Mouse (Mus musculus) kidney, postnatal 0 days (tissue): ENCODE measurements at regions not wholly inside any gene's neighbourhood (a gene's known extent, or its start where the extent isn't known, plus 50 kb on each side); places are given as distances from the start of the nearest gene placed in this dataset.

Experiments used
- ATAC-seq: fragments of 200-750 bp; cut with Nextera tagmentation; replicated peaks from 2 replicates; pipeline ENCODE4 v1.8.0; 2017; ENCODE audit warnings: low read depth, moderate number of reproducible peaks, moderate TSS enrichment, moderate library complexity; ENCODE audit not compliant: low FRiP score
- DNase-seq: peaks from one replicate; pipeline ENCODE4 v3.0.0-alpha.2; 2016; ENCODE audit warnings: low spot score
- H3K27ac ChIP-seq: fragments of 300-500 bp; sonication (generic); 2 replicates; pipeline ENCODE4 v1.5.1; 2014; ENCODE audit warnings: mild to moderate bottlenecking
- H3K27me3 ChIP-seq: fragments of 300-500 bp; sonication (generic); 2 replicates; pipeline ENCODE4 v1.6.1; 2014; ENCODE audit warnings: low read length, mixed read lengths; ENCODE audit not compliant: insufficient read depth
- H3K36me3 ChIP-seq: fragments of 300-500 bp; sonication (generic); 2 replicates; pipeline ENCODE4 v1.6.1; 2014; ENCODE audit warnings: low read length, mixed read lengths; ENCODE audit not compliant: insufficient read depth
- H3K4me1 ChIP-seq: fragments of 300-500 bp; sonication (generic); replicated peaks from 2 replicates; pipeline ENCODE4 v1.6.1; 2014; ENCODE audit warnings: antibody characterized with exemption, low read length, mixed read lengths; ENCODE audit not compliant: insufficient read depth
- H3K4me2 ChIP-seq: fragments of 300-500 bp; sonication (generic); 2 replicates; pipeline ENCODE4 v1.6.1; 2014; ENCODE audit warnings: mild to moderate bottlenecking, low read length, moderate library complexity, mixed read lengths
- H3K4me3 ChIP-seq: fragments of 300-500 bp; sonication (generic); replicated peaks from 2 replicates; pipeline ENCODE4 v1.5.1; 2014; ENCODE audit warnings: low read depth, low read length
- H3K9ac ChIP-seq: fragments of 300-500 bp; sonication (generic); 2 replicates; pipeline ENCODE4 v1.6.1; 2014; ENCODE audit warnings: low read depth, low read length
- H3K9me3 ChIP-seq: fragments of 300-500 bp; sonication (generic); replicated peaks from 2 replicates; pipeline ENCODE4 v1.6.1; 2016; ENCODE audit warnings: low read length, inconsistent platforms, mixed read lengths
- CTCF ChIP-seq: IDR thresholded peaks from 2 replicates; pipeline ENCODE4 v1.5.1; 2016; ENCODE audit warnings: antibody characterized with exemption, low read depth, mild to moderate bottlenecking, moderate library complexity
- WGBS: fragments of 180-500 bp; shearing (Covaris S2); extraction: QIAGEN DNeasy Blood & Tissue Kit; methylation state at CpG from one replicate; pipeline ENCODE4 v1.1.7; 2014; 5-methylcytosine and 5-hydroxymethylcytosine counted together

- 92% methylated on average over 11 of the region's 11 CpGs for WGBS
Measured at GRCm38 (mm10) chr16:10098511-10098910, 71.5 kb upstream of the Rpl39l start.

GRCm38 (mm10) chr16:10088461-10089353 lies 81.3 kb upstream of the Rpl39l start:
- no peaks in the 10 kb centered on the region for H3K4me1 ChIP-seq
- H3K4me3 ChIP-seq = no peak overlapping the region
- no peaks in the 10 kb centered on the region for H3K9me3 ChIP-seq
- 57% methylated on average over 18 of the region's 18 CpGs for WGBS
- ATAC-seq (no peak), DNase-seq (peak; percentile 54)
- H3K27me3 ChIP-seq = no peaks in the 10 kb centered on the region
- H3K36me3 ChIP-seq = no peaks in the 10 kb centered on the region
- H3K9ac ChIP-seq = no peak overlapping the region
- no peak overlapping the region for H3K4me2 ChIP-seq
- peak; percentile 74 for TF ChIP-seq CTCF
- H3K27ac ChIP-seq = no peak overlapping the region

More at GRCm38 (mm10) chr16:10098511-10098910, 71.5 kb upstream of the Rpl39l start:
- Histone ChIP-seq H3K9ac (no peak overlapping the region), H3K27ac (no peak overlapping the region), H3K4me1 (no peaks in the 10 kb centered on the region), H3K4me2 (no peak overlapping the region), H3K27me3 (no peaks in the 10 kb centered on the region), H3K36me3 (no peaks in the 10 kb centered on the region), H3K4me3 (no peak overlapping the region), H3K9me3 (no peaks in the 10 kb centered on the region)
- DNase-seq (no peak), ATAC-seq (no peak)
- TF ChIP-seq CTCF = no peak

- 35% methylated on average over 1 of the region's 1 CpGs for WGBS
- H3K27me3 ChIP-seq = no peaks in the 10 kb centered on the region
- no peak overlapping the region for H3K4me2 ChIP-seq
- ATAC-seq = no peak
- H3K27ac ChIP-seq = no peak overlapping the region
- H3K4me1 ChIP-seq = no peaks in the 10 kb centered on the region
- H3K9me3 ChIP-seq = no peaks in the 10 kb centered on the region
- no peak for DNase-seq
- TF ChIP-seq CTCF = no peak
- H3K4me3 ChIP-seq = no peak overlapping the region
- H3K9ac ChIP-seq = no peak overlapping the region
- no peaks in the 10 kb centered on the region for H3K36me3 ChIP-seq
Measured at GRCm38 (mm10) chr16:10086341-10086740, 83.7 kb upstream of the Rpl39l start.

- Histone ChIP-seq H3K36me3 (no peaks in the 10 kb centered on the region), H3K9ac (no peak overlapping the region), H3K4me3 (no peak overlapping the region), H3K4me2 (no peak overlapping the region), H3K9me3 (no peaks in the 10 kb centered on the region), H3K27me3 (no peaks in the 10 kb centered on the region), H3K4me1 (no peaks in the 10 kb centered on the region), H3K27ac (no peak overlapping the region)
- TF ChIP-seq CTCF = no peak
- WGBS = 41% methylated on average over 5 of the region's 5 CpGs
- ATAC-seq (no peak), DNase-seq (no peak)
Measured at GRCm38 (mm10) chr16:10085429-10085828, 84.6 kb upstream of the Rpl39l start.

GRCm38 (mm10) chr16:10081751-10082150 lies 86.4 kb upstream of the Grin2a start:
- no peak for ATAC-seq
- WGBS = 21% methylated on average over 2 of the region's 2 CpGs
- no peaks in the 10 kb centered on the region for H3K36me3 ChIP-seq
- H3K9ac ChIP-seq = no peak overlapping the region
- no peak for TF ChIP-seq CTCF
- no peaks in the 10 kb centered on the region for H3K27me3 ChIP-seq
- H3K4me2 ChIP-seq = no peak overlapping the region
- DNase-seq = peak; percentile 6
- H3K4me1 ChIP-seq = no peaks in the 10 kb centered on the region
- H3K4me3 ChIP-seq = no peak overlapping the region
- no peak overlapping the region for H3K27ac ChIP-seq
- H3K9me3 ChIP-seq = no peaks in the 10 kb centered on the region

- H3K9ac ChIP-seq = no peak overlapping the region
- TF ChIP-seq CTCF = no peak
- no peak overlapping the region for H3K27ac ChIP-seq
- DNase-seq (no peak), ATAC-seq (no peak)
- H3K36me3 ChIP-seq = no peaks in the 10 kb centered on the region
- 88% methylated on average over 7 of the region's 7 CpGs for WGBS
- H3K4me2 ChIP-seq = no peak overlapping the region
- no peak overlapping the region for H3K4me3 ChIP-seq
- no peaks in the 10 kb centered on the region for H3K27me3 ChIP-seq
- H3K4me1 ChIP-seq = no peaks in the 10 kb centered on the region
- no peaks in the 10 kb centered on the region for H3K9me3 ChIP-seq
Measured at GRCm38 (mm10) chr16:10080121-10080679, 84.8 kb upstream of the Grin2a start.
